Mouse (Mus musculus) lung, postnatal 14 days (tissue): ENCODE data around the gene Arid5b.

Experiments used
- DNase-seq: peaks from one replicate; pipeline ENCODE4 v3.0.0; 2021

Gene Arid5b

GRCm38 (mm10) chr10:68079910-68080670 lies 198.4 kb downstream of the Arid5b start:
- no peak for DNase-seq

GRCm38 (mm10) chr10:68078708-68079107 lies 199.8 kb downstream of the Arid5b start:
- DNase-seq, result no peak

- DNase-seq, result no peak
Observed at GRCm38 (mm10) chr10:68075181-68075580, 203.4 kb downstream of the Arid5b start.

- DNase-seq, result no peak
Observed at GRCm38 (mm10) chr10:68074291-68074690, 204.2 kb downstream of the Arid5b start.

- no peak for DNase-seq
Observed at GRCm38 (mm10) chr10:68072626-68073025, 205.9 kb downstream of the Arid5b start.

GRCm38 (mm10) chr10:68071041-68071440 lies 207.5 kb downstream of the Arid5b start:
- no peak for DNase-seq

GRCm38 (mm10) chr10:68068426-68068825 lies 210.1 kb downstream of the Arid5b start:
- no peak for DNase-seq

- no peak for DNase-seq
Observed at GRCm38 (mm10) chr10:68067961-68068360, 210.6 kb downstream of the Arid5b start.

GRCm38 (mm10) chr10:68066173-68066572 lies 212.4 kb downstream of the Arid5b start:
- no peak for DNase-seq

GRCm38 (mm10) chr10:68064571-68064970 lies 214.0 kb downstream of the Arid5b start:
- no peak for DNase-seq

- DNase-seq, result no peak
Observed at GRCm38 (mm10) chr10:68063806-68064545, 214.6 kb downstream of the Arid5b start.

- DNase-seq, result no peak
Observed at GRCm38 (mm10) chr10:68061249-68061615, 217.3 kb downstream of the Arid5b start.

- DNase-seq, result peak; percentile 42
Observed at GRCm38 (mm10) chr10:68060590-68061248, 217.8 kb downstream of the Arid5b start.

- no peak for DNase-seq
Observed at GRCm38 (mm10) chr10:68058378-68058777, 220.2 kb downstream of the Arid5b start.

GRCm38 (mm10) chr10:68057841-68058240 lies 220.7 kb downstream of the Arid5b start:
- DNase-seq, result peak; percentile 44

GRCm38 (mm10) chr10:68054706-68055105 lies 223.8 kb downstream of the Arid5b start:
- no peak for DNase-seq

GRCm38 (mm10) chr10:68054131-68054530 lies 224.4 kb downstream of the Arid5b start:
- DNase-seq, result no peak

- no peak for DNase-seq
Observed at GRCm38 (mm10) chr10:68052307-68052706, 226.2 kb downstream of the Arid5b start.

GRCm38 (mm10) chr10:68051316-68051933 lies 227.1 kb downstream of the Arid5b start:
- DNase-seq, result no peak

- no peak for DNase-seq
Observed at GRCm38 (mm10) chr10:68050882-68051281, 227.7 kb downstream of the Arid5b start.

GRCm38 (mm10) chr10:68048641-68049305 lies 229.8 kb downstream of the Arid5b start:
- no peak for DNase-seq

- no peak for DNase-seq
Observed at GRCm38 (mm10) chr10:68044864-68045263, 233.7 kb downstream of the Arid5b start.

- no peak for DNase-seq
Observed at GRCm38 (mm10) chr10:68043973-68044372, 234.6 kb downstream of the Arid5b start.
